Mouse (Mus musculus) CH12.LX (cell line): ENCODE data around the gene Srpr. TPM values are rescaled to one million over a fixed set of nuclear protein-coding genes. Genes with fewer than 3 reads are reported as not detected.

Experiments
- DNase-seq: peaks from one replicate; pipeline ENCODE4 v3.0.0-alpha.2; 2013; ENCODE audit errors: extremely low read depth
- H3K27ac ChIP-seq: 2 replicates; pipeline ENCODE4 v1.5.1; 2012; ENCODE audit warnings: low read depth, mild to moderate bottlenecking, control low read depth, moderate library complexity; ENCODE audit not compliant: insufficient read depth
- H3K27me3 ChIP-seq: replicated peaks from 2 replicates; pipeline ENCODE3; 2012; ENCODE audit warnings: inconsistent platforms
- H3K36me3 ChIP-seq, 2 experiments: replicated peaks in 1 of 2; 2 replicates each; pipeline versions ENCODE3 to v1.6.1; 2012; ENCODE audit warnings: inconsistent platforms in 1 of 2, low read length in 1 of 2, mild to moderate bottlenecking in 1 of 2, mixed read lengths in 1 of 2, moderate library complexity in 1 of 2; ENCODE audit not compliant: control insufficient read depth in 1 of 2, insufficient read depth in 1 of 2
- H3K4me1 ChIP-seq, 2 experiments: 2 replicates each; pipeline ENCODE4 v1.6.1; 2012; ENCODE audit warnings: inconsistent platforms in 1 of 2, moderate library complexity in 1 of 2; ENCODE audit not compliant: insufficient read depth in 2 of 2, control insufficient read depth in 1 of 2
- H3K4me2 ChIP-seq: 2 replicates; pipeline ENCODE4 v1.6.1; 2012; ENCODE audit warnings: low read depth, mild to moderate bottlenecking, control low read depth; ENCODE audit not compliant: poor library complexity, insufficient read depth, severe bottlenecking
- H3K4me3 ChIP-seq, 3 experiments: fragments of 150-350 bp in 1 of 3; sonication (generic) in 1 of 3; replicated peaks in 1 of 3; 2 replicates each; pipeline versions ENCODE3 to v1.5.1; 2011 to 2012; ENCODE audit warnings: low read depth in 2 of 3, low read length in 2 of 3, mild to moderate bottlenecking in 2 of 3, moderate library complexity in 2 of 3, control low read depth in 1 of 3, improper control_type of control experiment in 1 of 3, inconsistent platforms in 1 of 3, mixed read lengths in 1 of 3; ENCODE audit not compliant: poor library complexity in 1 of 3
- H3K79me2 ChIP-seq: replicated peaks from 2 replicates; pipeline ENCODE4 v1.6.1; 2012; ENCODE audit warnings: mild to moderate bottlenecking, moderate library complexity; ENCODE audit not compliant: control insufficient read depth, poor library complexity, insufficient read depth, severe bottlenecking; ENCODE audit errors: extremely low read depth
- H3K9ac ChIP-seq: 2 replicates; pipeline ENCODE4 v1.6.1; 2012; ENCODE audit warnings: low read depth, mild to moderate bottlenecking, control low read depth, moderate library complexity; ENCODE audit not compliant: insufficient read depth
- H3K9me3 ChIP-seq: replicated peaks from 2 replicates; pipeline ENCODE3; 2012; ENCODE audit warnings: low read length, inconsistent platforms, mixed read lengths
- BHLHE40 ChIP-seq: IDR thresholded peaks from 2 replicates; pipeline ENCODE4 v1.6.1; 2011; ENCODE audit warnings: mild to moderate bottlenecking, low read depth, low read length, improper control_type of control experiment
- CHD1 ChIP-seq: IDR thresholded peaks from 2 replicates; pipeline ENCODE4 v1.6.1; 2012; ENCODE audit warnings: low read depth, low read length, improper control_type of control experiment, inconsistent platforms
- CTCF ChIP-seq, 2 experiments: IDR thresholded peaks in 1 of 2; conservative IDR thresholded peaks in 1 of 2; 2 replicates each; pipeline ENCODE4 v1.5.1; 2011 to 2012; ENCODE audit warnings: low read depth in 2 of 2, low read length in 2 of 2, improper control_type of control experiment in 1 of 2, inconsistent platforms in 1 of 2, mild to moderate bottlenecking in 1 of 2, moderate library complexity in 1 of 2
- E2F4 ChIP-seq: IDR thresholded peaks from 2 replicates; pipeline ENCODE4 v1.6.1; 2011; ENCODE audit warnings: low read depth, low read length, improper control_type of control experiment; ENCODE audit not compliant: insufficient replicate concordance
- ELF1 ChIP-seq: IDR thresholded peaks from 2 replicates; pipeline ENCODE4 v1.6.1; 2014; ENCODE audit warnings: low read depth, mild to moderate bottlenecking, inconsistent platforms, low read length, improper control_type of control experiment
- EP300 ChIP-seq: IDR thresholded peaks from 2 replicates; pipeline ENCODE4 v1.6.1; 2011; ENCODE audit warnings: low read length, improper control_type of control experiment
- ETS1 ChIP-seq: conservative IDR thresholded peaks from 2 replicates; pipeline ENCODE4 v1.6.1; 2012; ENCODE audit warnings: low read depth, mild to moderate bottlenecking, inconsistent platforms, low read length, improper control_type of control experiment, moderate library complexity
- HCFC1 ChIP-seq: IDR thresholded peaks from 2 replicates; pipeline ENCODE4 v1.6.1; 2012; ENCODE audit warnings: low read depth, mild to moderate bottlenecking, inconsistent platforms, low read length, improper control_type of control experiment
- IRF4 ChIP-seq: IDR thresholded peaks from 2 replicates; pipeline ENCODE4 v1.6.1; 2014; ENCODE audit warnings: low read depth, mild to moderate bottlenecking, inconsistent platforms, low read length, improper control_type of control experiment
- JUN ChIP-seq: IDR thresholded peaks from 2 replicates; pipeline ENCODE4 v1.6.1; 2011; ENCODE audit warnings: low read depth, mild to moderate bottlenecking, low read length, improper control_type of control experiment, moderate library complexity; ENCODE audit not compliant: insufficient read depth
- JUND ChIP-seq: conservative IDR thresholded peaks from 2 replicates; pipeline ENCODE4 v1.6.1; 2011; ENCODE audit warnings: low read depth, low read length, improper control_type of control experiment
- KAT2A ChIP-seq: IDR thresholded peaks from 2 replicates; pipeline ENCODE4 v1.6.1; 2012; ENCODE audit warnings: low read length, improper control_type of control experiment, inconsistent platforms; ENCODE audit not compliant: insufficient replicate concordance
- MAX ChIP-seq: IDR thresholded peaks from 2 replicates; pipeline ENCODE4 v1.6.1; 2011; ENCODE audit warnings: low read length, improper control_type of control experiment
- MAZ ChIP-seq: IDR thresholded peaks from 2 replicates; pipeline ENCODE4 v1.6.1; 2012; ENCODE audit warnings: low read depth, mild to moderate bottlenecking, inconsistent platforms, low read length, improper control_type of control experiment, moderate library complexity
- MEF2A ChIP-seq: IDR thresholded peaks from 2 replicates; pipeline ENCODE4 v1.6.1; 2014; ENCODE audit warnings: low read depth, mild to moderate bottlenecking, inconsistent platforms, low read length, improper control_type of control experiment, borderline replicate concordance
- MXI1 ChIP-seq: IDR thresholded peaks from 2 replicates; pipeline ENCODE4 v1.6.1; 2011; ENCODE audit warnings: mild to moderate bottlenecking, low read depth, low read length, improper control_type of control experiment
- MYC ChIP-seq: IDR thresholded peaks from 2 replicates; pipeline ENCODE4 v1.6.1; 2011; ENCODE audit warnings: low read depth, mild to moderate bottlenecking, improper control_type of control experiment, low read length
- NELFE ChIP-seq: IDR thresholded peaks from 2 replicates; pipeline ENCODE4 v1.6.1; 2011; ENCODE audit warnings: low read depth, low read length, improper control_type of control experiment
- NRF1 ChIP-seq: IDR thresholded peaks from 2 replicates; pipeline ENCODE4 v1.6.1; 2014; ENCODE audit warnings: low read depth, mild to moderate bottlenecking, inconsistent platforms, low read length, improper control_type of control experiment, moderate library complexity
- PAX5 ChIP-seq: IDR thresholded peaks from 2 replicates; pipeline ENCODE4 v1.6.1; 2012; ENCODE audit warnings: low read length, inconsistent platforms, mixed read lengths
- POLR2A ChIP-seq: IDR thresholded peaks from 2 replicates; pipeline ENCODE4 v1.6.1; 2011; ENCODE audit warnings: low read depth, mild to moderate bottlenecking, improper control_type of control experiment, low read length
- POLR2AphosphoS2 ChIP-seq: IDR thresholded peaks from 2 replicates; pipeline ENCODE4 v1.6.1; 2011; ENCODE audit warnings: low read depth, low read length, improper control_type of control experiment
- RAD21 ChIP-seq: IDR thresholded peaks from 2 replicates; pipeline ENCODE4 v1.6.1; 2011; ENCODE audit warnings: low read depth, mild to moderate bottlenecking, low read length, improper control_type of control experiment, moderate library complexity
- RCOR1 ChIP-seq: conservative IDR thresholded peaks from 2 replicates; pipeline ENCODE4 v1.6.1; 2012; ENCODE audit warnings: low read depth, mild to moderate bottlenecking, inconsistent platforms, low read length, improper control_type of control experiment
- SIN3A ChIP-seq: IDR thresholded peaks from 2 replicates; pipeline ENCODE4 v1.6.1; 2012; ENCODE audit warnings: low read length, improper control_type of control experiment, inconsistent platforms
- SMC3 ChIP-seq: IDR thresholded peaks from 2 replicates; pipeline ENCODE4 v1.6.1; 2011; ENCODE audit warnings: low read depth, low read length, improper control_type of control experiment
- TBP ChIP-seq: conservative IDR thresholded peaks from 2 replicates; pipeline ENCODE4 v1.6.1; 2011; ENCODE audit warnings: low read depth, low read length, improper control_type of control experiment
- TCF12 ChIP-seq: IDR thresholded peaks from 2 replicates; pipeline ENCODE4 v1.6.1; 2014; ENCODE audit warnings: low read depth, mild to moderate bottlenecking, inconsistent platforms, low read length, improper control_type of control experiment
- UBTF ChIP-seq: IDR thresholded peaks from 2 replicates; pipeline ENCODE4 v1.6.1; 2012; ENCODE audit warnings: low read depth, mild to moderate bottlenecking, inconsistent platforms, low read length, improper control_type of control experiment, moderate library complexity
- USF1 ChIP-seq: IDR thresholded peaks from 2 replicates; pipeline ENCODE4 v1.6.1; 2014; ENCODE audit warnings: low read depth, mild to moderate bottlenecking, inconsistent platforms, low read length, improper control_type of control experiment
- USF2 ChIP-seq: conservative IDR thresholded peaks from 2 replicates; pipeline ENCODE4 v1.6.1; 2011; ENCODE audit warnings: low read depth, low read length, improper control_type of control experiment
- ZC3H11A ChIP-seq: IDR thresholded peaks from 2 replicates; pipeline ENCODE4 v1.6.1; 2012; ENCODE audit warnings: low read depth, mild to moderate bottlenecking, inconsistent platforms, low read length, improper control_type of control experiment
- ZKSCAN1 ChIP-seq: IDR thresholded peaks from 2 replicates; pipeline ENCODE4 v1.6.1; 2012; ENCODE audit warnings: low read depth, inconsistent platforms, low read length, improper control_type of control experiment, borderline replicate concordance
- ZMIZ1 ChIP-seq: IDR thresholded peaks from 2 replicates; pipeline ENCODE4 v1.6.1; 2012; ENCODE audit warnings: low read depth, mild to moderate bottlenecking, inconsistent platforms, low read length, improper control_type of control experiment
- ZNF384 ChIP-seq: IDR thresholded peaks from 2 replicates; pipeline ENCODE4 v1.6.1; 2012; ENCODE audit warnings: low read depth, low read length, improper control_type of control experiment, inconsistent platforms
- dilution Hi-C: fragments of 300-500 bp; cut with MboI; formaldehyde crosslinking; loops from 2 replicates; pipeline ENCODE4 v1.14.3; 2020; ENCODE audit warnings: low sequenced_read_pairs; ENCODE audit not compliant: extremely low pct_unique_long_range_greater_than_20kb, extremely low pct_ligation_motif_present
- in situ Hi-C: fragments of 300-500 bp; cut with MboI; formaldehyde crosslinking; loops from 3 replicates; pipeline ENCODE4 v1.14.3; 2019; ENCODE audit warnings: low sequenced_read_pairs, low pct_ligation_motif_present, low pct_unique_long_range_greater_than_20kb, mixed read lengths
- polyA plus RNA-seq: library from polyadenylated mRNA; unstranded; fragments of >175 nt; gene quantifications from 2 replicates; pipeline ENCODE4 v1.2.1, GENCODE M21; 2012; ENCODE audit warnings: low read depth; ENCODE audit not compliant: insufficient read length
- total RNA-seq, 2 experiments: library from RNA; depleted of rRNA; stranded (reverse); fragments of 300-350 nt in 1 of 2; fragments of >200 nt in 1 of 2; gene quantifications; 2 replicates each; pipeline ENCODE4 v1.2.3; 2012 to 2014

Srpr gene
- total and polyA plus RNA-seq, 3 experiments, result 38.2 to 95.0 (median 40.1) TPM

- peak; percentile 89 for DNase-seq
- peak within 1 kb of the TSS; percentile 96 for H3K4me2 ChIP-seq
- no peak within 1 kb of the TSS for H3K27ac ChIP-seq
- TF ChIP-seq USF1 (peak; percentile 99), ZKSCAN1 (no peak), TBP (peak; percentile 72), SMC3 (no peak), MYC (no peak; the same call in none of the 2 replicates), KAT2A (no peak), RCOR1 (0 out of 2 replicates have a peak, but pooled peaks have one; percentile 33), POLR2A (peak; percentile 96), CHD1 (peak; percentile 77; the same call in 1 of the 2 replicates), MEF2A (peak; percentile 24; the same call in 1 of the 2 replicates), UBTF (0 out of 2 replicates have a peak, but pooled peaks have one; percentile 33), ETS1 (peak; percentile 41; the same call in 1 of the 2 replicates), JUND (no peak), IRF4 (peak; percentile 51), PAX5 (no peak), TCF12 (peak; percentile 86), ZC3H11A (no peak), ELF1 (peak; percentile 55; the same call in 1 of the 2 replicates), MAX (peak; percentile 97), JUN (no peak), CTCF (conservative IDR thresholded peaks at IDR 0.05 in 1 of 2, IDR thresholded peaks at IDR 0.05 in 1 of 2; ENCODE audit: low read depth in 2 of 2, low read length in 2 of 2) (no peak), USF2 (peak; percentile 98), MAZ (peak; percentile 95), ZNF384 (no peak), RAD21 (no peak), HCFC1 (peak; percentile 77), NRF1 (peak; percentile 92), E2F4 (no peak), SIN3A (peak; percentile 88), MXI1 (peak; percentile 88), BHLHE40 (peak; percentile 83), POLR2AphosphoS2 (0 out of 2 replicates have a peak, but pooled peaks have one; percentile 46), ZMIZ1 (peak; percentile 72), NELFE (peak; percentile 92), EP300 (0 out of 2 replicates have a peak, but pooled peaks have one; percentile 17)
- H3K4me3 ChIP-seq, result peak within 1 kb of the TSS; percentile 62 to 94 (median 86)
- H3K27me3 ChIP-seq, result no peaks in the 10 kb centered on the region
- in situ Hi-C loops (no loop called here), dilution Hi-C loops (no loop called here)
- peaks cover 0 to 52% of the 10 kb centered on the region in 2 experiments; a peak in 2 of 4 replicates for H3K4me1 ChIP-seq
- H3K36me3 ChIP-seq, result peaks cover 14 to 38% of the 10 kb centered on the region in 2 experiments
- H3K79me2 ChIP-seq, result peaks cover 10% of the 10 kb centered on the region
- H3K9ac ChIP-seq, result peak within 1 kb of the TSS; percentile 90
- H3K9me3 ChIP-seq, result no peaks in the 10 kb centered on the region
These were observed 67.4 kb downstream of the Srpr start, which contains the start of the genes Fam118b and Rpusd4 for GRCm38 (mm10) chr9:35267146-35267975. TSS of gene Fam118b (minus strand) at chr9:35267805. TSS of gene Rpusd4 (plus strand) at chr9:35267865.
